Comparison of ENCODE assay signal across 10 mouse cellular contexts in the genomic region with DNA sequence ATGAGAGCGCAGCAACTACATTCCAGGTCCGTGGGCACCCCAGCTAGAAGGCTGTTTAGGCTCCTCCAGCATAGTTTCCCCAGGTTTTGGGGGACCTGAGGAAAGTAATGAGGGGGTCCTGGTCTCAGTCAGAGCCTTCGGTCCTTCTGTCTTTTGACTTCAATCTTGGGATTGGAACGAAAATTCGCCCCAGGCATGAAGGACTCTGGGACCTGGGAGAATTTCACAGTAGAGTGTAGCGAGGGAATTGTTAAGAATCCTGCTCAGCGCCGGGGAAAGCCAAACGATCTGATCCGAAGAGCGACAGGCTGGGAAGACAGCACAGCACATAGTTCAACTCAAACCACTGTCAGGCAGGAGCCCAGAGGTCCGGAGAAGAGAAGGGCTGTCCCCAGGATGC. TPM values are rescaled to one million over a fixed set of nuclear protein-coding genes. Genes with fewer than 3 reads are reported as not detected.
A peak's percentile ranks its signal among the peaks of the same experiment; 100 is the strongest.
DNase-seq lines count a peak whose midpoint lies in the region; ATAC-seq and TF ChIP-seq lines count a peak whose summit lies in the region.
"Had no signal": no experiment of that assay in that cellular context is flagged by ENCODE, and none has a peak within 500 bp of the region (broad histone marks: within the 10 kb centered on the region; RNA-seq: fewer than 3 reads in every experiment).

No protein-coding gene starts in this region.

- H3K4me3 ChIP-seq in intestine, postnatal 0 days (ENCODE audit: low read depth, low read length) = peak overlapping the region; percentile 9
- no peak overlapping the region for H3K4me3 ChIP-seq in intestine, embryonic 15.5 days (replicated peaks)
- peak overlapping the region; percentile 32 for H3K4me3 ChIP-seq in forebrain, embryonic 16.5 days (replicated peaks; ENCODE audit: low read length)
- peak overlapping the region; percentile 28; the same call in 1 of the 2 replicates for H3K4me3 ChIP-seq in limb, embryonic 15.5 days
- 0 out of 2 replicates have a peak overlapping the region, but pooled peaks have one; percentile 18 for H3K4me3 ChIP-seq in stomach, embryonic 14.5 days (ENCODE audit: low read depth, low read length)
- H3K4me3 ChIP-seq in lung, adult 2 months (replicated peaks; ENCODE audit: extremely low read depth, low read depth, low read length) = no peak overlapping the region

- 3% methylated on average over 12 of the region's 12 CpGs for WGBS in intestine, postnatal 0 days
- WGBS in intestine, embryonic 15.5 days = 1% methylated on average over 12 of the region's 12 CpGs
- WGBS in forebrain, embryonic 16.5 days = under 1% methylated on average over 12 of the region's 12 CpGs
- 2% methylated on average over 12 of the region's 12 CpGs for WGBS in limb, embryonic 15.5 days
- WGBS in stomach, embryonic 14.5 days = 3% methylated on average over 12 of the region's 12 CpGs
- 5% methylated on average over 12 of the region's 12 CpGs for WGBS in lung, adult 2 months

- ATAC-seq in intestine, postnatal 0 days = no peak
- ATAC-seq in intestine, embryonic 15.5 days = no peak
- no peak for ATAC-seq in forebrain, embryonic 16.5 days
- no peak for ATAC-seq in limb, embryonic 15.5 days (ENCODE audit: insufficient number of reproducible peaks, low FRiP score, low TSS enrichment, low read depth)
- no peak for ATAC-seq in stomach, embryonic 14.5 days (ENCODE audit: insufficient number of reproducible peaks, insufficient read depth, low FRiP score, low read depth)
- ATAC-seq in activated CD4-positive, CD25-positive, alpha-beta regulatory T cell, adult 4 months = no peak
- ATAC-seq: inflammation-experienced regulatory T-cells, adult 6 months; liver, postnatal 0 days had no signal

- H3K27ac ChIP-seq in intestine, postnatal 0 days (ENCODE audit: low read depth, low read length) = no peak overlapping the region
- no peak overlapping the region for H3K27ac ChIP-seq in intestine, embryonic 15.5 days
- H3K27ac ChIP-seq in forebrain, embryonic 16.5 days (ENCODE audit: low read length) = no peak overlapping the region
- H3K27ac ChIP-seq in limb, embryonic 15.5 days = no peak overlapping the region
- H3K27ac ChIP-seq in stomach, embryonic 14.5 days (ENCODE audit: low read length) = no peak overlapping the region

- H3K9ac ChIP-seq in intestine, postnatal 0 days (ENCODE audit: low read depth, low read length) = no peak overlapping the region
- H3K9ac ChIP-seq in intestine, embryonic 15.5 days = no peak overlapping the region
- H3K9ac ChIP-seq in forebrain, embryonic 16.5 days (replicated peaks; ENCODE audit: low read depth, low read length) = no peak overlapping the region
- H3K9ac ChIP-seq in limb, embryonic 15.5 days = no peak overlapping the region
- H3K9ac ChIP-seq in stomach, embryonic 14.5 days (replicated peaks; ENCODE audit: low read depth, low read length) = no peak overlapping the region
- H3K9ac ChIP-seq: liver, postnatal 0 days had no signal

- no peak overlapping the region for H3K4me2 ChIP-seq in intestine, postnatal 0 days (replicated peaks; ENCODE audit: low read depth)
- H3K4me2 ChIP-seq in intestine, embryonic 15.5 days (replicated peaks) = no peak overlapping the region
- H3K4me2 ChIP-seq in forebrain, embryonic 16.5 days (ENCODE audit: low read length) = peak overlapping the region; percentile 45
- H3K4me2 ChIP-seq in limb, embryonic 15.5 days = peak overlapping the region; percentile 46; the same call in 1 of the 2 replicates
- no peak overlapping the region for H3K4me2 ChIP-seq in stomach, embryonic 14.5 days (replicated peaks; ENCODE audit: low read depth, low read length)

- no peaks in the 10 kb centered on the region for H3K9me3 ChIP-seq in intestine, postnatal 0 days (ENCODE audit: control insufficient read depth)
- H3K9me3 ChIP-seq in intestine, embryonic 15.5 days = no peaks in the 10 kb centered on the region
- H3K9me3 ChIP-seq in forebrain, embryonic 16.5 days (ENCODE audit: control insufficient read depth, low read length) = no peaks in the 10 kb centered on the region
- no peaks in the 10 kb centered on the region for H3K9me3 ChIP-seq in limb, embryonic 15.5 days
- no peaks in the 10 kb centered on the region for H3K9me3 ChIP-seq in stomach, embryonic 14.5 days (ENCODE audit: control insufficient read depth, low read depth, low read length)

- peaks cover 99% of the 10 kb centered on the region for H3K27me3 ChIP-seq in intestine, postnatal 0 days (replicated peaks; ENCODE audit: control insufficient read depth, insufficient read depth, low read length)
- H3K27me3 ChIP-seq in intestine, embryonic 15.5 days (replicated peaks) = peaks cover 96% of the 10 kb centered on the region
- peaks cover 82% of the 10 kb centered on the region for H3K27me3 ChIP-seq in forebrain, embryonic 16.5 days (replicated peaks; ENCODE audit: control insufficient read depth, insufficient read depth, low read length)
- peaks cover 100% of the 10 kb centered on the region for H3K27me3 ChIP-seq in limb, embryonic 15.5 days
- H3K27me3 ChIP-seq in stomach, embryonic 14.5 days (ENCODE audit: control insufficient read depth, insufficient read depth, low read length) = peaks cover 88% of the 10 kb centered on the region

- no peak for DNase-seq in lung, adult 2 months
- DNase-seq in kidney, postnatal 10 days = no peak

- no peaks in the 10 kb centered on the region for H3K36me3 ChIP-seq in intestine, postnatal 0 days (ENCODE audit: control insufficient read depth, insufficient read depth)
- no peaks in the 10 kb centered on the region for H3K36me3 ChIP-seq in intestine, embryonic 15.5 days
- no peaks in the 10 kb centered on the region for H3K36me3 ChIP-seq in forebrain, embryonic 16.5 days (ENCODE audit: control insufficient read depth, insufficient read depth)
- no peaks in the 10 kb centered on the region for H3K36me3 ChIP-seq in limb, embryonic 15.5 days
- no peaks in the 10 kb centered on the region for H3K36me3 ChIP-seq in stomach, embryonic 14.5 days (ENCODE audit: control insufficient read depth, insufficient read depth, low read length)

- H3K4me1 ChIP-seq in intestine, postnatal 0 days (replicated peaks; ENCODE audit: control insufficient read depth, insufficient read depth, low read length) = no peaks in the 10 kb centered on the region
- peaks cover 30% of the 10 kb centered on the region for H3K4me1 ChIP-seq in intestine, embryonic 15.5 days (replicated peaks)
- peaks cover 47% of the 10 kb centered on the region for H3K4me1 ChIP-seq in forebrain, embryonic 16.5 days (replicated peaks; ENCODE audit: control insufficient read depth, insufficient read depth, low read length)
- peaks cover 60% of the 10 kb centered on the region for H3K4me1 ChIP-seq in limb, embryonic 15.5 days
- peaks cover 6% of the 10 kb centered on the region for H3K4me1 ChIP-seq in stomach, embryonic 14.5 days (ENCODE audit: control insufficient read depth, insufficient read depth, low read length)
- peaks cover 3% of the 10 kb centered on the region for H3K4me1 ChIP-seq in lung, adult 2 months (ENCODE audit: control insufficient read depth, insufficient read depth, low read length)

- TF ChIP-seq CTCF in intestine, postnatal 0 days (IDR thresholded peaks at IDR 0.05; ENCODE audit: low read depth) = no peak
- TF ChIP-seq CTCF in lung, adult 2 months (IDR thresholded peaks at IDR 0.05; ENCODE audit: insufficient read depth, low read length) = no peak

- no peak for TF ChIP-seq POLR2A in lung, adult 2 months (IDR thresholded peaks at IDR 0.05; ENCODE audit: borderline replicate concordance, extremely low read depth, low read depth, low read length)

RNA-seq across cellular contexts. Expression of a gene that starts 2.5 kb away (rescaled TPM):
- polyA plus RNA-seq in intestine, postnatal 0 days (2015; fragmentation: Nextera tagmentation; extraction: Ambion mirVana) = not detected in 2 replicates
- polyA plus RNA-seq in intestine, embryonic 15.5 days (2015; fragmentation: Nextera tagmentation; extraction: Ambion mirVana) = 0.05 and 0.06 TPM in 2 replicates
- polyA plus RNA-seq in forebrain, embryonic 16.5 days (2015; fragmentation: Nextera tagmentation; extraction: Ambion mirVana) = 0.98 and 2.5 TPM in 2 replicates
- polyA plus RNA-seq in limb, embryonic 15.5 days (2015; fragmentation: Nextera tagmentation; extraction: Ambion mirVana) = not detected in 2 replicates
- not detected in 2 replicates for polyA plus RNA-seq in stomach, embryonic 14.5 days (2014; fragmentation: Nextera tagmentation; extraction: Ambion mirVana)
- polyA plus RNA-seq in activated CD4-positive, CD25-positive, alpha-beta regulatory T cell, adult 4 months (2017; shearing (Covaris generic)) = not detected
- polyA plus RNA-seq in lung, adult 2 months (2012; rRNA removed) = not detected in 2 replicates
- polyA plus RNA-seq: inflammation-experienced regulatory T-cells, adult 6 months; liver, postnatal 0 days had no signal

RNA-seq across cellular contexts. Expression of a gene that starts 33.2 kb away (rescaled TPM):
- 18.2 and 18.8 TPM in 2 replicates for polyA plus RNA-seq in intestine, postnatal 0 days (2015; fragmentation: Nextera tagmentation; extraction: Ambion mirVana)
- 63.1 and 69.3 TPM in 2 replicates for polyA plus RNA-seq in intestine, embryonic 15.5 days (2015; fragmentation: Nextera tagmentation; extraction: Ambion mirVana)
- 42.3 and 44.0 TPM in 2 replicates for polyA plus RNA-seq in forebrain, embryonic 16.5 days (2015; fragmentation: Nextera tagmentation; extraction: Ambion mirVana)
- 54.3 and 56.6 TPM in 2 replicates for polyA plus RNA-seq in limb, embryonic 15.5 days (2015; fragmentation: Nextera tagmentation; extraction: Ambion mirVana)
- polyA plus RNA-seq in stomach, embryonic 14.5 days (2014; fragmentation: Nextera tagmentation; extraction: Ambion mirVana) = 54.2 and 57.8 TPM in 2 replicates
- polyA plus RNA-seq in activated CD4-positive, CD25-positive, alpha-beta regulatory T cell, adult 4 months (2017; shearing (Covaris generic)) = 10 to 100 TPM; 36.2 to 47.9 TPM
- 7.7 and 8.8 TPM in 2 replicates for polyA plus RNA-seq in lung, adult 2 months (2012; rRNA removed)

RNA-seq across cellular contexts. Expression of a gene that starts 50.9 kb away (rescaled TPM):
- polyA plus RNA-seq in intestine, postnatal 0 days (2015; fragmentation: Nextera tagmentation; extraction: Ambion mirVana) = 13.4 and 14.5 TPM in 2 replicates
- polyA plus RNA-seq in intestine, embryonic 15.5 days (2015; fragmentation: Nextera tagmentation; extraction: Ambion mirVana) = 31.2 and 31.3 TPM in 2 replicates
- 23.5 and 23.8 TPM in 2 replicates for polyA plus RNA-seq in forebrain, embryonic 16.5 days (2015; fragmentation: Nextera tagmentation; extraction: Ambion mirVana)
- 37.7 and 40.1 TPM in 2 replicates for polyA plus RNA-seq in limb, embryonic 15.5 days (2015; fragmentation: Nextera tagmentation; extraction: Ambion mirVana)
- 44.0 and 46.4 TPM in 2 replicates for polyA plus RNA-seq in stomach, embryonic 14.5 days (2014; fragmentation: Nextera tagmentation; extraction: Ambion mirVana)
- 1 to 10 TPM; 7.4 to 8.1 TPM for polyA plus RNA-seq in activated CD4-positive, CD25-positive, alpha-beta regulatory T cell, adult 4 months (2017; shearing (Covaris generic))
- 55.0 and 61.7 TPM in 2 replicates for polyA plus RNA-seq in lung, adult 2 months (2012; rRNA removed)

Comparison
In these comparisons a context has a peak if more than half of its experiments do, and no peak if none do; other contexts are left out.
1. H3K4me3 ChIP-seq: peak in intestine, postnatal 0 days (single experiment), forebrain, embryonic 16.5 days (single experiment), limb, embryonic 15.5 days (single experiment) and stomach, embryonic 14.5 days (single experiment); none in intestine, embryonic 15.5 days (single experiment) and lung, adult 2 months (single experiment).
2. H3K4me2 ChIP-seq: peak in forebrain, embryonic 16.5 days (single experiment) and limb, embryonic 15.5 days (single experiment); none in intestine, postnatal 0 days (single experiment), intestine, embryonic 15.5 days (single experiment) and stomach, embryonic 14.5 days (single experiment).